Mouse (Mus musculus) heart, postnatal 36 days (tissue): ENCODE results near the gene Ubfd1. TPM values are rescaled to one million over a fixed set of nuclear protein-coding genes. Genes with fewer than 3 reads are reported as not detected.
"Not testable (repeated sequence)": the region's sequence is repeated elsewhere in the genome, so short reads cannot be mapped to it uniquely, and the experiment has no call there.

Experiments
- DNase-seq, 2 experiments: peaks; one replicate each; pipeline ENCODE4 v3.0.0; 2021 to 2022
- intact Hi-C: fragments of 180-260 bp; cut with DNase I; formaldehyde crosslinking; loops from one replicate; pipeline ENCODE4 v1.15.1; 2025
- total RNA-seq, 2 experiments: library from RNA; stranded (reverse); gene quantifications; 2 replicates each; pipeline ENCODE4 v1.2.3; 2021

The Ubfd1 gene
- total RNA-seq, 2 experiments from 2014 or later = 34.7 to 36.0 TPM

- intact Hi-C loops = no loop called here
- DNase-seq = no peak
These were observed 13.0 kb downstream of the Ubfd1 start for GRCm38 (mm10) chr7:122079798-122080554.

- no peak for DNase-seq
- intact Hi-C loops = no loop called here
These were observed 14.1 kb downstream of the Ubfd1 start for GRCm38 (mm10) chr7:122081071-122081470.

GRCm38 (mm10) chr7:122087195-122087982 lies 20.4 kb downstream of the Ubfd1 start:
- intact Hi-C loops = no loop called here

GRCm38 (mm10) chr7:122094564-122095330 lies 27.8 kb downstream of the Ubfd1 start:
- intact Hi-C loops = loop anchor here (10.0 kb wide), 1 partner anchor 370 kb away; no protein-coding TSS in a partner anchor
- DNase-seq = no peak

More at GRCm38 (mm10) chr7:122087195-122087982, 20.4 kb downstream of the Ubfd1 start:
- DNase-seq = no peak

- intact Hi-C loops = loop anchor here (10.0 kb wide), 1 partner anchor 367 kb away; no protein-coding TSS in a partner anchor
- no peak for DNase-seq
These were observed 31.0 kb downstream of the Ubfd1 start for GRCm38 (mm10) chr7:122098009-122098408.

- peak; percentile 20 to 31 for DNase-seq
- intact Hi-C loops = loop anchor here (10.0 kb wide), 1 partner anchor 366 kb away; no protein-coding TSS in a partner anchor
These were observed 32.2 kb downstream of the Ubfd1 start for GRCm38 (mm10) chr7:122099222-122099621.

GRCm38 (mm10) chr7:122101014-122101746 lies 34.2 kb downstream of the Ubfd1 start:
- not testable (repeated sequence) for DNase-seq
- intact Hi-C loops = loop anchor here (2.0 to 5.0 kb wide), 4 partner anchors 34 to 96 kb away; partner anchors contain the start of genes Ears2, Gga2 and Ubfd1

GRCm38 (mm10) chr7:122101747-122102244 lies 34.8 kb downstream of the Ubfd1 start, which contains the start of gene Ndufab1:
TSS of gene Ndufab1 (minus strand) at chr7:122101886.
- intact Hi-C loops = loop anchor here (2.0 to 5.0 kb wide), 5 partner anchors 31 to 96 kb away; partner anchors contain the start of genes Dctn5, Ears2, Gga2 and Palb2
- peak; percentile 89 for DNase-seq

- intact Hi-C loops = no loop called here
These were observed 41.2 kb downstream of the Ubfd1 start for GRCm38 (mm10) chr7:122108206-122108605.

GRCm38 (mm10) chr7:122123518-122123917 lies 56.5 kb downstream of the Ubfd1 start:
- no peak for DNase-seq
- intact Hi-C loops = no loop called here

More at GRCm38 (mm10) chr7:122108206-122108605, 41.2 kb downstream of the Ubfd1 start:
- DNase-seq = no peak

- intact Hi-C loops = no loop called here
- no peak for DNase-seq
These were observed 58.7 kb downstream of the Ubfd1 start for GRCm38 (mm10) chr7:122125636-122126035.

- DNase-seq = no peak
- intact Hi-C loops = no loop called here
These were observed 60.0 kb downstream of the Ubfd1 start for GRCm38 (mm10) chr7:122126946-122127345.

Other genes with a start within 250 kb of the Ubfd1 start
- not detected for gene Scnn1b, start 202.1 kb upstream of the Ubfd1 start, total RNA-seq
- 10 to 100 TPM; 17.2 to 17.5 TPM for gene Cog7, start 85.5 kb upstream of the Ubfd1 start, total RNA-seq
- gene Gga2, start 46.0 kb upstream of the Ubfd1 start, total RNA-seq = 10 to 100 TPM; 26.8 to 30.9 TPM
- 10 to 100 TPM; 11.6 to 13.8 TPM for gene Ears2, start 88 bp downstream of the Ubfd1 start, total RNA-seq
- gene Ndufab1, start 34.7 kb downstream of the Ubfd1 start, total RNA-seq = 1,000 to 10,000 TPM; 1,629 to 1,738 TPM
- gene Palb2, start 65.8 kb downstream of the Ubfd1 start, total RNA-seq = 1 to 10 TPM in 1 of 2 experiments, under 1 TPM in 1; 0.94 to 1.5 TPM
- 10 to 100 TPM; 26.8 to 29.6 TPM for gene Dctn5, start 65.9 kb downstream of the Ubfd1 start, total RNA-seq
- gene Plk1, start 92.3 kb downstream of the Ubfd1 start, total RNA-seq = 1 to 10 TPM in 1 of 2 experiments, under 1 TPM in 1; 0.86 to 1.2 TPM
- gene Ern2, start 119.0 kb downstream of the Ubfd1 start, total RNA-seq = not detected
- gene Chp2, start 152.3 kb downstream of the Ubfd1 start, total RNA-seq = 1 to 10 TPM; 3.8 to 4.1 TPM
- 1 to 10 TPM; 3.2 to 4.9 TPM for gene Prkcb, start 221.6 kb downstream of the Ubfd1 start, total RNA-seq